Mouse (Mus musculus): ENCODE measurements around the gene Daw1. TPM values are rescaled to one million over a fixed set of nuclear protein-coding genes. Genes with fewer than 3 reads are reported as not detected.

Daw1 gene
- total RNA-seq, 2 experiments from 2014 or later = not detected

GRCm38 (mm10) chr1:83179531-83179930 is 20.0 kb downstream of the Daw1 start:
- no peak for ATAC-seq (replicated peaks; ENCODE audit: poor library complexity, severe bottlenecking)

- no peak for ATAC-seq (replicated peaks; ENCODE audit: poor library complexity, severe bottlenecking)
Observed at GRCm38 (mm10) chr1:83181418-83181817, 21.9 kb downstream of the Daw1 start.

- peak; percentile 42 for ATAC-seq (replicated peaks; ENCODE audit: poor library complexity, severe bottlenecking)
Observed at GRCm38 (mm10) chr1:83187154-83187553, 27.6 kb downstream of the Daw1 start.

- ATAC-seq (replicated peaks; ENCODE audit: poor library complexity, severe bottlenecking) = no peak
Observed at GRCm38 (mm10) chr1:83209981-83210380, 50.4 kb downstream of the Daw1 start.

- ATAC-seq (replicated peaks; ENCODE audit: poor library complexity, severe bottlenecking) = no peak
Observed at GRCm38 (mm10) chr1:83218260-83218659, 58.7 kb downstream of the Daw1 start.

- ATAC-seq (replicated peaks; ENCODE audit: poor library complexity, severe bottlenecking) = no peak
Observed at GRCm38 (mm10) chr1:83223072-83223471, 63.5 kb downstream of the Daw1 start.

- ATAC-seq (replicated peaks; ENCODE audit: poor library complexity, severe bottlenecking) = no peak
Observed at GRCm38 (mm10) chr1:83224423-83224960, 64.9 kb downstream of the Daw1 start.

GRCm38 (mm10) chr1:83227946-83228345 is 68.4 kb downstream of the Daw1 start:
- no peak for ATAC-seq (replicated peaks; ENCODE audit: poor library complexity, severe bottlenecking)

- no peak for ATAC-seq (replicated peaks; ENCODE audit: poor library complexity, severe bottlenecking)
Observed at GRCm38 (mm10) chr1:83248235-83248746, 88.7 kb downstream of the Daw1 start.

- no peak for ATAC-seq (replicated peaks; ENCODE audit: poor library complexity, severe bottlenecking)
Observed at GRCm38 (mm10) chr1:83251746-83252145, 92.2 kb downstream of the Daw1 start.

Other genes with a start within 250 kb of the Daw1 start
- 1.5 TPM in 1 of 2 replicates, not detected in the other for gene A030005L19Rik, start 246.4 kb upstream of the Daw1 start, total RNA-seq (2014; fragmentation: Nextera tagmentation)
- gene A030005L19Rik, start 246.4 kb upstream of the Daw1 start, total RNA-seq (2017) = not detected in 2 replicates
- not detected in 2 replicates for gene A030014E15Rik, start 234.8 kb upstream of the Daw1 start, total RNA-seq (2014; fragmentation: Nextera tagmentation)
- gene A030014E15Rik, start 234.8 kb upstream of the Daw1 start, total RNA-seq (2017) = not detected in 2 replicates
- not detected in 2 replicates for gene Gm6217, start 228.4 kb upstream of the Daw1 start, total RNA-seq (2014; fragmentation: Nextera tagmentation)
- gene Gm6217, start 228.4 kb upstream of the Daw1 start, total RNA-seq (2017) = not detected in 2 replicates
- gene A030003K21Rik, start 216.4 kb upstream of the Daw1 start, total RNA-seq (2014; fragmentation: Nextera tagmentation) = not detected in 2 replicates
- not detected in 2 replicates for gene A030003K21Rik, start 216.4 kb upstream of the Daw1 start, total RNA-seq (2017)
- not detected in 2 replicates for gene Gm7544, start 203.7 kb upstream of the Daw1 start, total RNA-seq (2014; fragmentation: Nextera tagmentation)
- gene Gm7544, start 203.7 kb upstream of the Daw1 start, total RNA-seq (2017) = not detected in 2 replicates
- gene Gm47955, start 199.5 kb upstream of the Daw1 start, total RNA-seq (2014; fragmentation: Nextera tagmentation) = not detected in 2 replicates
- not detected in 2 replicates for gene Gm47955, start 199.5 kb upstream of the Daw1 start, total RNA-seq (2017)
- not detected in 2 replicates for gene Gm47959, start 159.2 kb upstream of the Daw1 start, total RNA-seq (2014; fragmentation: Nextera tagmentation)
- gene Gm47959, start 159.2 kb upstream of the Daw1 start, total RNA-seq (2017) = not detected in 2 replicates
- not detected in 2 replicates for gene Slc19a3, start 121.3 kb upstream of the Daw1 start, total RNA-seq (2014; fragmentation: Nextera tagmentation)
- not detected in 2 replicates for gene Slc19a3, start 121.3 kb upstream of the Daw1 start, total RNA-seq (2017)
- not detected in 2 replicates for gene Krtap28-10, start 117.3 kb upstream of the Daw1 start, total RNA-seq (2014; fragmentation: Nextera tagmentation)
- not detected in 2 replicates for gene Krtap28-10, start 117.3 kb upstream of the Daw1 start, total RNA-seq (2017)
- gene Gm47969, start 114.8 kb upstream of the Daw1 start, total RNA-seq (2014; fragmentation: Nextera tagmentation) = not detected in 2 replicates
- not detected in 2 replicates for gene Gm47969, start 114.8 kb upstream of the Daw1 start, total RNA-seq (2017)
- gene A030005K14Rik, start 100.4 kb upstream of the Daw1 start, total RNA-seq (2014; fragmentation: Nextera tagmentation) = not detected in 2 replicates
- gene A030005K14Rik, start 100.4 kb upstream of the Daw1 start, total RNA-seq (2017) = not detected in 2 replicates
- gene Krtap28-13, start 98.8 kb upstream of the Daw1 start, total RNA-seq (2014; fragmentation: Nextera tagmentation) = not detected in 2 replicates
- gene Krtap28-13, start 98.8 kb upstream of the Daw1 start, total RNA-seq (2017) = not detected in 2 replicates
- gene Ccl20, start 43.0 kb upstream of the Daw1 start, total RNA-seq (2014; fragmentation: Nextera tagmentation) = not detected in 2 replicates
- not detected in 2 replicates for gene Ccl20, start 43.0 kb upstream of the Daw1 start, total RNA-seq (2017)
- gene Sphkap, start 248.4 kb downstream of the Daw1 start, total RNA-seq (2014; fragmentation: Nextera tagmentation) = not detected in 2 replicates
- not detected in 2 replicates for gene Sphkap, start 248.4 kb downstream of the Daw1 start, total RNA-seq (2017)